Mouse (Mus musculus) hindbrain, embryonic 15.5 days (tissue): ENCODE measurements around the gene Ly6g6f. TPM values are rescaled to one million over a fixed set of nuclear protein-coding genes. Genes with fewer than 3 reads are reported as not detected.
A peak's percentile ranks its signal among the peaks of the same experiment; 100 is the strongest.

Experiments
- ATAC-seq: fragments of 200-750 bp; cut with Nextera tagmentation; 2 replicates; pipeline ENCODE4 v1.8.0; 2017; ENCODE audit warnings: low read depth, moderate number of reproducible peaks, moderate TSS enrichment; ENCODE audit not compliant: low FRiP score
- H3K27ac ChIP-seq: fragments of 300-500 bp; sonication (generic); replicated peaks from 2 replicates; pipeline ENCODE4 v1.5.1; 2015; ENCODE audit warnings: mild to moderate bottlenecking, inconsistent platforms
- H3K27me3 ChIP-seq: fragments of 300-500 bp; sonication (generic); 2 replicates; pipeline ENCODE4 v1.6.1; 2015; ENCODE audit warnings: control low read depth, inconsistent platforms
- H3K36me3 ChIP-seq: fragments of 300-500 bp; sonication (generic); 2 replicates; pipeline ENCODE4 v1.6.1; 2015; ENCODE audit warnings: control low read depth, inconsistent platforms
- H3K4me1 ChIP-seq: fragments of 300-500 bp; sonication (generic); replicated peaks from 2 replicates; pipeline ENCODE4 v1.6.1; 2015; ENCODE audit warnings: control low read depth, inconsistent platforms
- H3K4me2 ChIP-seq: fragments of 300-500 bp; sonication (generic); 2 replicates; pipeline ENCODE4 v1.6.1; 2015; ENCODE audit warnings: moderate library complexity, mild to moderate bottlenecking, inconsistent platforms
- H3K4me3 ChIP-seq: fragments of 300-500 bp; sonication (generic); 2 replicates; pipeline ENCODE4 v1.5.1; 2015; ENCODE audit warnings: mild to moderate bottlenecking, inconsistent platforms
- H3K9ac ChIP-seq: fragments of 300-500 bp; sonication (generic); 2 replicates; pipeline ENCODE4 v1.6.1; 2015; ENCODE audit warnings: inconsistent platforms
- H3K9me3 ChIP-seq: fragments of 300-500 bp; sonication (generic); 2 replicates; pipeline ENCODE4 v1.6.1; 2016; ENCODE audit warnings: control low read depth, inconsistent platforms
- WGBS: fragments of 180-500 bp; shearing (Covaris S2); methylation state at CpG from one replicate; pipeline ENCODE4 v1.1.7; 2015; 5-methylcytosine and 5-hydroxymethylcytosine counted together
- polyA plus RNA-seq: library from polyadenylated mRNA; unstranded; fragments of >200 nt; fragmentation: Nextera tagmentation; extraction: Ambion mirVana; gene quantifications from 2 replicates; pipeline ENCODE4 v1.2.1, GENCODE M21; 2015

Ly6g6f gene
- polyA plus RNA-seq, 1 experiment from 2014 or later = not detected

GRCm38 (mm10) chr17:35088825-35089644 is 3.6 kb upstream of the Ly6g6f start, which contains the start of gene Abhd16a:
Abhd16a (plus strand) TSS chr17:35089263.
- peak within 1 kb of the TSS; percentile 85 for H3K9ac ChIP-seq
- peak within 1 kb of the TSS; percentile 75 for H3K4me2 ChIP-seq
- peak within 1 kb of the TSS; percentile 71 for H3K4me3 ChIP-seq
- H3K36me3 ChIP-seq = peaks cover 18% of the 10 kb centered on the region
- peak; percentile 98 for ATAC-seq
- H3K4me1 ChIP-seq = peaks cover 13% of the 10 kb centered on the region
- WGBS = 4% methylated on average over 57 of the region's 67 CpGs
- no peaks in the 10 kb centered on the region for H3K9me3 ChIP-seq
- no peaks in the 10 kb centered on the region for H3K27me3 ChIP-seq
- H3K27ac ChIP-seq = peak within 1 kb of the TSS; percentile 99

GRCm38 (mm10) chr17:35088151-35088550 is 2.7 kb upstream of the Ly6g6f start:
- Histone ChIP-seq H3K9me3 (no peaks in the 10 kb centered on the region), H3K27me3 (no peaks in the 10 kb centered on the region), H3K9ac (no peak overlapping the region), H3K27ac (no peak overlapping the region), H3K4me3 (no peak overlapping the region), H3K4me1 (peaks cover 13% of the 10 kb centered on the region), H3K4me2 (no peak overlapping the region), H3K36me3 (peaks cover 10% of the 10 kb centered on the region; the same call in 1 of the 2 replicates)
- no peak for ATAC-seq
- WGBS = 59% methylated on average over 2 of the region's 2 CpGs

GRCm38 (mm10) chr17:35083929-35084497 is 1.4 kb downstream of the Ly6g6f start:
- H3K4me1 ChIP-seq = no peaks in the 10 kb centered on the region
- WGBS = 91% methylated on average over 3 of the region's 3 CpGs
- no peak overlapping the region for H3K4me3 ChIP-seq
- H3K27me3 ChIP-seq = no peaks in the 10 kb centered on the region
- H3K27ac ChIP-seq = no peak overlapping the region
- no peak overlapping the region for H3K4me2 ChIP-seq
- ATAC-seq = no peak
- H3K9ac ChIP-seq = no peak overlapping the region
- H3K36me3 ChIP-seq = no peaks in the 10 kb centered on the region
- H3K9me3 ChIP-seq = no peaks in the 10 kb centered on the region

GRCm38 (mm10) chr17:35082841-35083576 is 2.4 kb downstream of the Ly6g6f start:
- Histone ChIP-seq H3K36me3 (no peaks in the 10 kb centered on the region), H3K4me3 (no peak overlapping the region), H3K4me2 (no peak overlapping the region), H3K9me3 (no peaks in the 10 kb centered on the region), H3K4me1 (peaks cover under 1% of the 10 kb centered on the region; the same call in 1 of the 2 replicates), H3K27ac (no peak overlapping the region), H3K27me3 (no peaks in the 10 kb centered on the region), H3K9ac (no peak overlapping the region)
- no peak for ATAC-seq
- WGBS = 86% methylated on average over 16 of the region's 16 CpGs

GRCm38 (mm10) chr17:35080710-35081109 is 4.7 kb downstream of the Ly6g6f start:
- WGBS = 66% methylated on average over 4 of the region's 4 CpGs
- H3K36me3 ChIP-seq = no peaks in the 10 kb centered on the region
- H3K4me3 ChIP-seq = no peak overlapping the region
- H3K4me1 ChIP-seq = peaks cover 8% of the 10 kb centered on the region; the same call in 1 of the 2 replicates
- no peak for ATAC-seq
- H3K9ac ChIP-seq = no peak overlapping the region
- H3K27ac ChIP-seq = no peak overlapping the region
- H3K27me3 ChIP-seq = no peaks in the 10 kb centered on the region
- no peak overlapping the region for H3K4me2 ChIP-seq
- no peaks in the 10 kb centered on the region for H3K9me3 ChIP-seq

GRCm38 (mm10) chr17:35080248-35080647 is 5.2 kb downstream of the Ly6g6f start:
- H3K27me3 ChIP-seq = no peaks in the 10 kb centered on the region
- H3K27ac ChIP-seq = no peak overlapping the region
- no peak for ATAC-seq
- H3K9ac ChIP-seq = no peak overlapping the region
- WGBS = 64% methylated on average over 6 of the region's 6 CpGs
- peaks cover 8% of the 10 kb centered on the region; the same call in 1 of the 2 replicates for H3K4me1 ChIP-seq
- no peak overlapping the region for H3K4me3 ChIP-seq
- H3K4me2 ChIP-seq = no peak overlapping the region
- no peaks in the 10 kb centered on the region for H3K9me3 ChIP-seq
- no peaks in the 10 kb centered on the region for H3K36me3 ChIP-seq

GRCm38 (mm10) chr17:35079778-35080177 is 5.6 kb downstream of the Ly6g6f start:
- no peak overlapping the region for H3K4me2 ChIP-seq
- no peaks in the 10 kb centered on the region for H3K27me3 ChIP-seq
- H3K9ac ChIP-seq = no peak overlapping the region
- H3K27ac ChIP-seq = no peak overlapping the region
- no peaks in the 10 kb centered on the region for H3K36me3 ChIP-seq
- no peak overlapping the region for H3K4me3 ChIP-seq
- ATAC-seq = no peak
- WGBS = 70% methylated on average over 9 of the region's 9 CpGs
- H3K9me3 ChIP-seq = no peaks in the 10 kb centered on the region
- peaks cover 8% of the 10 kb centered on the region; the same call in 1 of the 2 replicates for H3K4me1 ChIP-seq

GRCm38 (mm10) chr17:35077786-35078233 is 7.6 kb downstream of the Ly6g6f start, which contains the start of gene Ly6g6d:
Ly6g6d (minus strand) TSS chr17:35078065.
- no peak for ATAC-seq

GRCm38 (mm10) chr17:35077285-35077684 is 8.1 kb downstream of the Ly6g6f start:
- 0 out of 2 replicates have a peak, but pooled peaks have one; percentile 27 for ATAC-seq
- Histone ChIP-seq H3K4me2 (peak overlapping the region; percentile 49), H3K27ac (no peak overlapping the region), H3K9ac (no peak overlapping the region), H3K36me3 (no peaks in the 10 kb centered on the region), H3K27me3 (no peaks in the 10 kb centered on the region), H3K9me3 (no peaks in the 10 kb centered on the region), H3K4me3 (peak overlapping the region; percentile 20; the same call in 1 of the 2 replicates), H3K4me1 (peaks cover 8% of the 10 kb centered on the region; the same call in 1 of the 2 replicates)
- WGBS = 27% methylated on average over 2 of the region's 2 CpGs

More at GRCm38 (mm10) chr17:35077786-35078233, 7.6 kb downstream of the Ly6g6f start, which contains the start of gene Ly6g6d:
- Histone ChIP-seq H3K9me3 (no peaks in the 10 kb centered on the region), H3K4me2 (peak within 1 kb of the TSS; percentile 49), H3K9ac (peak within 1 kb of the TSS; percentile 10; the same call in 1 of the 2 replicates), H3K4me3 (peak within 1 kb of the TSS; percentile 20), H3K4me1 (peaks cover 8% of the 10 kb centered on the region; the same call in 1 of the 2 replicates), H3K27ac (no peak within 1 kb of the TSS), H3K27me3 (no peaks in the 10 kb centered on the region), H3K36me3 (no peaks in the 10 kb centered on the region)
- 18% methylated on average over 14 of the region's 14 CpGs for WGBS

GRCm38 (mm10) chr17:35076507-35077176 is 8.8 kb downstream of the Ly6g6f start, which contains the start of gene Ly6g6e:
Ly6g6e (plus strand) TSS chr17:35076902.
- peak within 1 kb of the TSS; percentile 49 for H3K4me2 ChIP-seq
- no peak within 1 kb of the TSS for H3K27ac ChIP-seq
- H3K9ac ChIP-seq = peak within 1 kb of the TSS; percentile 10; the same call in 1 of the 2 replicates
- no peaks in the 10 kb centered on the region for H3K36me3 ChIP-seq
- H3K4me1 ChIP-seq = peaks cover 8% of the 10 kb centered on the region; the same call in 1 of the 2 replicates
- ATAC-seq = no peak
- H3K9me3 ChIP-seq = no peaks in the 10 kb centered on the region
- H3K27me3 ChIP-seq = no peaks in the 10 kb centered on the region
- peak within 1 kb of the TSS; percentile 20 for H3K4me3 ChIP-seq
- 35% methylated on average over 10 of the region's 10 CpGs for WGBS

- H3K4me1 ChIP-seq = peaks cover 8% of the 10 kb centered on the region; the same call in 1 of the 2 replicates
- 57% methylated on average over 17 of the region's 17 CpGs for WGBS
- no peaks in the 10 kb centered on the region for H3K9me3 ChIP-seq
- H3K9ac ChIP-seq = no peak overlapping the region
- H3K27ac ChIP-seq = no peak overlapping the region
- no peaks in the 10 kb centered on the region for H3K27me3 ChIP-seq
- no peaks in the 10 kb centered on the region for H3K36me3 ChIP-seq
- H3K4me3 ChIP-seq = no peak overlapping the region
- no peak overlapping the region for H3K4me2 ChIP-seq
- no peak for ATAC-seq
These were observed 11.3 kb downstream of the Ly6g6f start for GRCm38 (mm10) chr17:35074097-35074496.
